Mouse (Mus musculus) heart, adult 2 months (tissue): ENCODE measurements around the gene Smdt1. TPM values are rescaled to one million over a fixed set of nuclear protein-coding genes. Genes with fewer than 3 reads are reported as not detected.

Experiments
- DNase-seq, 2 experiments: peaks; one replicate each; pipeline ENCODE4 v3.0.0; 2021
- H3K27ac ChIP-seq: fragments of 200-600 bp; 2 replicates; pipeline ENCODE4 v1.8.1; 2022
- H3K27me3 ChIP-seq: fragments of 200-500 bp; 2 replicates; pipeline ENCODE4 v1.6.1; 2012; ENCODE audit warnings: mild to moderate bottlenecking, low read length, inconsistent platforms, mixed read lengths; ENCODE audit not compliant: control insufficient read depth, insufficient read depth
- H3K36me3 ChIP-seq: fragments of 200-500 bp; 2 replicates; pipeline ENCODE4 v1.6.1; 2012; ENCODE audit warnings: low read length, inconsistent platforms; ENCODE audit not compliant: control insufficient read depth, insufficient read depth
- H3K4me1 ChIP-seq: fragments of 200-500 bp; 2 replicates; pipeline ENCODE4 v1.6.1; 2011; ENCODE audit warnings: low read length; ENCODE audit not compliant: control insufficient read depth, insufficient read depth
- H3K4me3 ChIP-seq: fragments of 200-600 bp; 2 replicates; pipeline ENCODE4 v1.8.1; 2022
- H3K79me2 ChIP-seq: fragments of 200-500 bp; replicated peaks from 2 replicates; pipeline ENCODE4 v1.6.1; 2012; ENCODE audit warnings: mild to moderate bottlenecking, inconsistent platforms, low read length, moderate library complexity, mixed read lengths; ENCODE audit not compliant: control insufficient read depth, insufficient read depth
- H3K9ac ChIP-seq: fragments of 200-500 bp; 2 replicates; pipeline ENCODE4 v1.6.1; 2012; ENCODE audit warnings: low read depth, mild to moderate bottlenecking, control low read depth, inconsistent platforms, low read length, mixed read lengths
- CTCF ChIP-seq: fragments of 200-600 bp; IDR thresholded peaks from 2 replicates; pipeline ENCODE4 v1.8.1; 2022; ENCODE audit warnings: antibody characterized with exemption, mild to moderate bottlenecking, moderate library complexity
- EP300 ChIP-seq: fragments of 200-500 bp; IDR thresholded peaks from 2 replicates; pipeline ENCODE4 v1.6.1; 2011; ENCODE audit warnings: low read depth, low read length, control low read depth; ENCODE audit not compliant: insufficient read depth
- POLR2A ChIP-seq: fragments of 200-500 bp; IDR thresholded peaks from 2 replicates; pipeline ENCODE4 v1.6.1; 2011; ENCODE audit warnings: mild to moderate bottlenecking, low read depth, low read length, control low read depth; ENCODE audit not compliant: insufficient read depth
- WGBS: fragments of 180-500 bp; shearing (Covaris S2); methylation state at CpG from one replicate; pipeline ENCODE4 v1.1.7; 2018; 5-methylcytosine and 5-hydroxymethylcytosine counted together
- intact Hi-C: fragments of 180-260 bp; cut with DNase I; formaldehyde crosslinking; loops from one replicate; pipeline ENCODE4 v1.15.1; 2025
- polyA plus RNA-seq: library from polyadenylated mRNA; depleted of rRNA; stranded (reverse); fragments of >200 nt; gene quantifications from 2 replicates; pipeline ENCODE4 v1.2.3, GENCODE M21; 2012
- total RNA-seq, 2 experiments: library from RNA; stranded (reverse); gene quantifications; 2 replicates each; pipeline ENCODE4 v1.2.3; 2021

Smdt1 gene
- total and polyA plus RNA-seq, 3 experiments: 183 to 248 (median 202) TPM

GRCm38 (mm10) chr15:82341036-82341501, 2.3 kb downstream of the Smdt1 start:
- WGBS: 4% methylated on average over 39 of the region's 40 CpGs
- Histone ChIP-seq H3K27me3 (no peaks in the 10 kb centered on the region), H3K27ac (peak overlapping the region; percentile 63), H3K79me2 (no peaks in the 10 kb centered on the region), H3K36me3 (no peaks in the 10 kb centered on the region), H3K4me1 (peaks cover 9% of the 10 kb centered on the region), H3K4me3 (peak overlapping the region; percentile 49), H3K9ac (peak overlapping the region; percentile 70)
- peak; percentile 78 to 79 for DNase-seq
- no peak for TF ChIP-seq EP300
- TF ChIP-seq POLR2A: 0 out of 2 replicates have a peak, but pooled peaks have one; percentile 20
- TF ChIP-seq CTCF: no peak
- intact Hi-C loops: no loop called here

GRCm38 (mm10) chr15:82341675-82342542, 3.1 kb downstream of the Smdt1 start:
- peak overlapping the region; percentile 49 for H3K4me3 ChIP-seq
- H3K27ac ChIP-seq: peak overlapping the region; percentile 63; the same call in 1 of the 2 replicates
- peaks cover under 1% of the 10 kb centered on the region; the same call in 1 of the 2 replicates for H3K36me3 ChIP-seq
- DNase-seq: no peak
- intact Hi-C loops: no loop called here
- H3K27me3 ChIP-seq: no peaks in the 10 kb centered on the region
- TF ChIP-seq EP300: no peak
- no peak for TF ChIP-seq CTCF
- no peak for TF ChIP-seq POLR2A
- 40% methylated on average over 15 of the region's 15 CpGs for WGBS
- peak overlapping the region; percentile 48 for H3K9ac ChIP-seq
- peaks cover 10% of the 10 kb centered on the region for H3K4me1 ChIP-seq
- no peaks in the 10 kb centered on the region for H3K79me2 ChIP-seq

GRCm38 (mm10) chr15:82342543-82342935, 3.8 kb downstream of the Smdt1 start:
- Histone ChIP-seq H3K27me3 (no peaks in the 10 kb centered on the region), H3K4me3 (no peak overlapping the region), H3K79me2 (peaks cover 3% of the 10 kb centered on the region; the same call in 1 of the 2 replicates), H3K9ac (no peak overlapping the region), H3K4me1 (peaks cover 15% of the 10 kb centered on the region), H3K36me3 (peaks cover 7% of the 10 kb centered on the region; the same call in 1 of the 2 replicates), H3K27ac (no peak overlapping the region)
- no peak for DNase-seq
- WGBS: 78% methylated on average over 5 of the region's 5 CpGs
- TF ChIP-seq EP300: no peak
- TF ChIP-seq POLR2A: no peak
- TF ChIP-seq CTCF: no peak
- intact Hi-C loops: no loop called here

GRCm38 (mm10) chr15:82343368-82344287, 4.9 kb downstream of the Smdt1 start:
- DNase-seq: no peak
- intact Hi-C loops: no loop called here
- Histone ChIP-seq H3K4me3 (no peak overlapping the region), H3K79me2 (peaks cover 6% of the 10 kb centered on the region; the same call in 1 of the 2 replicates), H3K27ac (no peak overlapping the region), H3K36me3 (peaks cover 7% of the 10 kb centered on the region; the same call in 1 of the 2 replicates), H3K4me1 (peaks cover 15% of the 10 kb centered on the region), H3K27me3 (no peaks in the 10 kb centered on the region), H3K9ac (no peak overlapping the region)
- 88% methylated on average over 27 of the region's 27 CpGs for whole genome bisulfite sequencing
- TF ChIP-seq EP300 (no peak), POLR2A (no peak)

GRCm38 (mm10) chr15:82344971-82345370, 6.2 kb downstream of the Smdt1 start:
- no peak for DNase-seq
- no peak overlapping the region for H3K27ac ChIP-seq
- no peaks in the 10 kb centered on the region for H3K27me3 ChIP-seq
- H3K9ac ChIP-seq: no peak overlapping the region
- peaks cover 6% of the 10 kb centered on the region; the same call in 1 of the 2 replicates for H3K79me2 ChIP-seq
- TF ChIP-seq POLR2A: no peak
- TF ChIP-seq EP300: no peak
- no peak for TF ChIP-seq CTCF
- no peak overlapping the region for H3K4me3 ChIP-seq
- peaks cover 15% of the 10 kb centered on the region for H3K4me1 ChIP-seq
- WGBS: 91% methylated on average over 6 of the region's 6 CpGs
- intact Hi-C loops: loop anchor here (5.0 kb wide), 1 partner anchor 198 kb away; the partner anchor contains the start of gene Srebf2
- H3K36me3 ChIP-seq: peaks cover 7% of the 10 kb centered on the region; the same call in 1 of the 2 replicates
